Mouse (Mus musculus): ENCODE measurements at regions not wholly inside any gene's neighbourhood (a gene's known extent, or its start where the extent isn't known, plus 50 kb on each side); places are given as distances from the start of the nearest gene placed in this dataset.

- H3K36me3 ChIP-seq (ENCODE audit: poor library complexity, severe bottlenecking): no peaks in the 10 kb centered on the region
- no peaks in the 10 kb centered on the region for H3K4me1 ChIP-seq
- no peaks in the 10 kb centered on the region for H3K27me3 ChIP-seq
- 71% methylated on average over 2 of the region's 2 CpGs for WGBS
- H3K9me3 ChIP-seq (replicated peaks): no peaks in the 10 kb centered on the region
- ATAC-seq: peak; percentile 91
- no peak overlapping the region for H3K27ac ChIP-seq
- H3K4me2 ChIP-seq: no peak overlapping the region
- H3K4me3 ChIP-seq: no peak overlapping the region
- no peak overlapping the region for H3K9ac ChIP-seq
Observed at GRCm38 (mm10) chr9:93777784-93778402, 760.0 kb downstream of the 1190002N15Rik start.
